8 mouse cellular contexts compared by ENCODE assay signal in the genomic region with DNA sequence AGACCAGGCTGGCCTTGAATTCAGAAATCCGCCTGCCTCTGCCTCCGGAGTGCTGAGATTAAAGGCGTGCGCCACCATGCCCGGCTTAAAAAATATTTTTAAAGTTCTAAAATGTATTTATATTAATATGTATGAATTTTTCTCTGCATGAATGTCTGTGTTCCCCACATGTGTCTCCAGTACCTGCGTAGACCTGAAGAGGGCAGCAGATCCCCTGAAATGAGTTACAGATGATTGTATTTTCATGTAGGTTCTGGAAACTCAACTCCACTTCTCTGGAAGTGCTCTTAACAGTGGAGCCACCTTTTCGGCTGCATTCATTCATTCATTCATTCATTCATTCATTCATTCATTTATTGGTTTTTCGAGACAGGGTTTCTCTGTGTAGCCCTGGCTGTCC. TPM values are rescaled to one million over a fixed set of nuclear protein-coding genes. Genes with fewer than 3 reads are reported as not detected.
A peak's percentile ranks its signal among the peaks of the same experiment; 100 is the strongest.
DNase-seq lines count a peak whose midpoint lies in the region; ATAC-seq lines count a peak whose summit lies in the region.

No protein-coding gene starts in this region.

- no peak overlapping the region for H3K4me3 ChIP-seq in embryonic facial prominence, embryonic 11.5 days (ENCODE audit: low read depth, low read length)

- H3K27me3 ChIP-seq in embryonic facial prominence, embryonic 11.5 days (ENCODE audit: control insufficient read depth, insufficient read depth, low read length) = no peaks in the 10 kb centered on the region

- no peak for ATAC-seq in embryonic facial prominence, embryonic 11.5 days (replicated peaks; ENCODE audit: insufficient number of reproducible peaks, low FRiP score, low TSS enrichment, low read depth)
- no peak for ATAC-seq in megakaryocyte-erythroid progenitor cell, adult 5-6 weeks (replicated peaks; ENCODE audit: low FRiP score, low TSS enrichment, poor library complexity, severe bottlenecking)

- peak; percentile 11 to 50 for DNase-seq in urinary bladder, adult 18-20 months (ENCODE audit: low spot score in 2 of 2)
- DNase-seq in urinary bladder, postnatal 10 days (ENCODE audit: low spot score) = no peak
- peak; percentile 66 to 75 for DNase-seq in adrenal gland, postnatal 36 days
- peak; percentile 85 for DNase-seq in embryonic facial prominence, embryonic 11.5 days (ENCODE audit: low spot score)
- DNase-seq in kidney, postnatal 10 days = peak; percentile 85
- peak; percentile 52 to 72 for DNase-seq in lung, adult 18-20 months
- peak; percentile 23 for DNase-seq in right cerebral cortex, postnatal 25 days

- no peak overlapping the region for H3K4me2 ChIP-seq in embryonic facial prominence, embryonic 11.5 days (ENCODE audit: low read depth, low read length)

- H3K9ac ChIP-seq in embryonic facial prominence, embryonic 11.5 days (replicated peaks; ENCODE audit: low read length) = no peak overlapping the region

- no peak overlapping the region for H3K27ac ChIP-seq in embryonic facial prominence, embryonic 11.5 days (replicated peaks; ENCODE audit: low read depth, low read length)

- WGBS in embryonic facial prominence, embryonic 11.5 days = 70% methylated on average over 8 of the region's 8 CpGs

- H3K9me3 ChIP-seq in embryonic facial prominence, embryonic 11.5 days (replicated peaks; ENCODE audit: control insufficient read depth, low read length) = no peaks in the 10 kb centered on the region

- no peaks in the 10 kb centered on the region for H3K36me3 ChIP-seq in embryonic facial prominence, embryonic 11.5 days (replicated peaks; ENCODE audit: control insufficient read depth, insufficient read depth, low read depth, low read length)

- H3K4me1 ChIP-seq in embryonic facial prominence, embryonic 11.5 days (ENCODE audit: control insufficient read depth, insufficient read depth, low read length) = no peaks in the 10 kb centered on the region

RNA-seq across cellular contexts. Expression of gene Tipin, which starts 3.7 kb away (rescaled TPM):
- total RNA-seq in adrenal gland, postnatal 36 days (2021) = 10 to 100 TPM; 15.9 to 20.6 TPM
- polyA plus RNA-seq in embryonic facial prominence, embryonic 11.5 days (2014; fragmentation: Nextera tagmentation; extraction: Ambion mirVana) = 278 and 306 TPM in 2 replicates
- total RNA-seq in megakaryocyte-erythroid progenitor cell, adult 5-6 weeks (2014; fragmentation: Nextera tagmentation) = 229 and 292 TPM in 2 replicates
- 334 and 389 TPM in 2 replicates for total RNA-seq in megakaryocyte-erythroid progenitor cell, adult 5-6 weeks (2017)

RNA-seq across cellular contexts. Expression of gene Map2k1, which starts 24.3 kb away (rescaled TPM):
- total RNA-seq in adrenal gland, postnatal 36 days (2021) = 10 to 100 TPM; 80.4 to 91.1 TPM
- 74.4 and 79.3 TPM in 2 replicates for polyA plus RNA-seq in embryonic facial prominence, embryonic 11.5 days (2014; fragmentation: Nextera tagmentation; extraction: Ambion mirVana)
- total RNA-seq in megakaryocyte-erythroid progenitor cell, adult 5-6 weeks (2014; fragmentation: Nextera tagmentation) = 12.6 and 17.5 TPM in 2 replicates
- total RNA-seq in megakaryocyte-erythroid progenitor cell, adult 5-6 weeks (2017) = 27.9 and 29.5 TPM in 2 replicates

RNA-seq across cellular contexts. Expression of gene Uchl4, which starts 42.7 kb away (rescaled TPM):
- 1 to 10 TPM; 2.5 to 2.7 TPM for total RNA-seq in adrenal gland, postnatal 36 days (2021)
- 2.3 and 3.0 TPM in 2 replicates for polyA plus RNA-seq in embryonic facial prominence, embryonic 11.5 days (2014; fragmentation: Nextera tagmentation; extraction: Ambion mirVana)
- total RNA-seq in megakaryocyte-erythroid progenitor cell, adult 5-6 weeks (2014; fragmentation: Nextera tagmentation) = 1.5 TPM in 1 of 2 replicates, not detected in the other
- total RNA-seq in megakaryocyte-erythroid progenitor cell, adult 5-6 weeks (2017) = 1.1 and 1.9 TPM in 2 replicates

Comparison
In these comparisons a context has a peak if more than half of its experiments do, and no peak if none do; other contexts are left out.
1. RNA of gene Tipin, which starts 3.7 kb away (total RNA-seq): 229 to 389 TPM in megakaryocyte-erythroid progenitor cell, adult 5-6 weeks; 15.9 to 20.6 TPM in adrenal gland, postnatal 36 days; every median in the first group is over 10 times any median in the second.